ENCODE assay signal across 9 mouse cellular contexts in the genomic region with DNA sequence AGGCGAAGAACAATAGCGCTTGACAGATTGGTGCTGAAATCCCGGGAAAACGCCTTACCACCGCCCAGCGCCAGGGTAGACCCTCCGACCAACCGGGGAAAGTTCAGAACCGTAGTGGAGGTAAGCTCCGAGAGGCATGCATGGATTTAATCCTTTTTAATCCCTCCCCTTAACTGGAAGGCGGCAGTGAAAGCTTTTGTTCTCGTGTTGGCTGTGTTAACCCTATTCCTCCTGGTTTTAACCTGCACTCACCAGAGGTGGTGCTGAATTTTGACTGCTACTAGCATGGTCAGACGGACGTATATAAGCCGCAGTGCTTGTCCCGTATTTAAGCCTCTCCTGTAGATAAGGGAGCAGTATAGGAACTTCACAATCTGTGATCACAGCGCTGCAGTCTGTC.
DNase-seq lines count a peak whose midpoint lies in the region; ATAC-seq lines count a peak whose summit lies in the region.
"Had no signal": no experiment of that assay in that cellular context is flagged by ENCODE, and none has a peak within 500 bp of the region (broad histone marks: within the 10 kb centered on the region; RNA-seq: fewer than 3 reads in every experiment).

No protein-coding gene starts in this region.

- no peak overlapping the region for H3K27ac ChIP-seq in lung, embryonic 15.5 days
- H3K27ac ChIP-seq in forebrain, embryonic 14.5 days (ENCODE audit: low read depth, low read length) = no peak overlapping the region
- H3K27ac ChIP-seq in limb, embryonic 11.5 days (replicated peaks; ENCODE audit: low read depth, low read length) = no peak overlapping the region
- no peak overlapping the region for H3K27ac ChIP-seq in stomach, embryonic 16.5 days (ENCODE audit: low read length)
- H3K27ac ChIP-seq: left cerebral cortex, adult 2 months had no signal

- no peaks in the 10 kb centered on the region; the same call in 1 of the 2 replicates for H3K9me3 ChIP-seq in lung, embryonic 15.5 days
- peaks cover 2% of the 10 kb centered on the region; the same call in 1 of the 2 replicates for H3K9me3 ChIP-seq in forebrain, embryonic 14.5 days (replicated peaks; ENCODE audit: control insufficient read depth, low read length)
- peaks cover 7% of the 10 kb centered on the region; the same call in 1 of the 2 replicates for H3K9me3 ChIP-seq in limb, embryonic 11.5 days (ENCODE audit: control insufficient read depth, low read length)
- H3K9me3 ChIP-seq in stomach, embryonic 16.5 days (replicated peaks; ENCODE audit: control insufficient read depth, low read length) = 0 out of 2 replicates have a peak, but pooled peaks cover 3% of the 10 kb centered on the region

- WGBS in lung, embryonic 15.5 days = 55% methylated on average over 17 of the region's 17 CpGs
- 57% methylated on average over 17 of the region's 17 CpGs for WGBS in forebrain, embryonic 14.5 days
- WGBS in limb, embryonic 11.5 days = 54% methylated on average over 17 of the region's 17 CpGs
- 55% methylated on average over 17 of the region's 17 CpGs for WGBS in stomach, embryonic 16.5 days

- DNase-seq in lung, postnatal 4 days = no peak
- DNase-seq in forebrain, embryonic 14.5 days (ENCODE audit: low spot score) = peak; percentile 0
- DNase-seq in limb, embryonic 11.5 days (ENCODE audit: low spot score) = peak; percentile 20
- DNase-seq in spleen, postnatal 36 days (ENCODE audit: low spot score in 2 of 2) = no peak
- no peak for DNase-seq in right cerebral cortex, postnatal 25 days

- H3K4me3 ChIP-seq in lung, embryonic 15.5 days = no peak overlapping the region
- peak overlapping the region; percentile 13; the same call in 1 of the 2 replicates for H3K4me3 ChIP-seq in forebrain, embryonic 14.5 days (ENCODE audit: low read depth, low read length)
- H3K4me3 ChIP-seq in limb, embryonic 11.5 days (ENCODE audit: low read depth, low read length) = 0 out of 2 replicates have a peak overlapping the region, but pooled peaks have one; percentile 6
- H3K4me3 ChIP-seq in stomach, embryonic 16.5 days (replicated peaks; ENCODE audit: low read length) = peak overlapping the region; percentile 10; the same call in 1 of the 2 replicates
- H3K4me3 ChIP-seq: left cerebral cortex, adult 2 months; megakaryocyte, embryonic 14.5 days had no signal

- H3K4me2 ChIP-seq in lung, embryonic 15.5 days = peak overlapping the region; percentile 23; the same call in 1 of the 2 replicates
- no peak overlapping the region for H3K4me2 ChIP-seq in forebrain, embryonic 14.5 days (ENCODE audit: low read length)
- H3K4me2 ChIP-seq in limb, embryonic 11.5 days (ENCODE audit: low read depth, severe bottlenecking) = peak overlapping the region; percentile 10; the same call in 1 of the 2 replicates
- H3K4me2 ChIP-seq in stomach, embryonic 16.5 days (ENCODE audit: low read depth, low read length) = peak overlapping the region; percentile 29; the same call in 1 of the 2 replicates

- no peak for ATAC-seq in lung, embryonic 15.5 days (ENCODE audit: borderline replicate concordance, extremely low read depth, low FRiP score, low TSS enrichment)
- no peak for ATAC-seq in forebrain, embryonic 14.5 days
- no peak for ATAC-seq in limb, embryonic 11.5 days (ENCODE audit: insufficient number of reproducible peaks, low FRiP score, low TSS enrichment, low read depth)
- no peak for ATAC-seq in stomach, embryonic 16.5 days (ENCODE audit: insufficient read depth, low FRiP score)

- no peaks in the 10 kb centered on the region for H3K27me3 ChIP-seq in lung, embryonic 15.5 days
- no peaks in the 10 kb centered on the region for H3K27me3 ChIP-seq in forebrain, embryonic 14.5 days (replicated peaks; ENCODE audit: control insufficient read depth, insufficient read depth, low read length)
- H3K27me3 ChIP-seq in limb, embryonic 11.5 days (ENCODE audit: control insufficient read depth, insufficient read depth, low read length) = no peaks in the 10 kb centered on the region
- H3K27me3 ChIP-seq in stomach, embryonic 16.5 days (ENCODE audit: control insufficient read depth, insufficient read depth, low read length) = no peaks in the 10 kb centered on the region
- H3K27me3 ChIP-seq: megakaryocyte, embryonic 14.5 days had no signal

- no peaks in the 10 kb centered on the region for H3K4me1 ChIP-seq in lung, embryonic 15.5 days
- no peaks in the 10 kb centered on the region for H3K4me1 ChIP-seq in forebrain, embryonic 14.5 days (ENCODE audit: control insufficient read depth, insufficient read depth, low read length)
- no peaks in the 10 kb centered on the region for H3K4me1 ChIP-seq in limb, embryonic 11.5 days (ENCODE audit: control insufficient read depth, insufficient read depth, low read length)
- H3K4me1 ChIP-seq in stomach, embryonic 16.5 days (ENCODE audit: control insufficient read depth, insufficient read depth, low read length) = no peaks in the 10 kb centered on the region
- H3K4me1 ChIP-seq: megakaryocyte, embryonic 14.5 days had no signal

- H3K9ac ChIP-seq in lung, embryonic 15.5 days = no peak overlapping the region
- no peak overlapping the region for H3K9ac ChIP-seq in forebrain, embryonic 14.5 days (ENCODE audit: low read length)
- H3K9ac ChIP-seq in limb, embryonic 11.5 days (ENCODE audit: low read length) = no peak overlapping the region
- H3K9ac ChIP-seq in stomach, embryonic 16.5 days (ENCODE audit: low read length) = no peak overlapping the region

- no peaks in the 10 kb centered on the region for H3K36me3 ChIP-seq in lung, embryonic 15.5 days
- no peaks in the 10 kb centered on the region for H3K36me3 ChIP-seq in forebrain, embryonic 14.5 days (ENCODE audit: control insufficient read depth, insufficient read depth, low read length)
- no peaks in the 10 kb centered on the region for H3K36me3 ChIP-seq in limb, embryonic 11.5 days (ENCODE audit: control insufficient read depth, insufficient read depth, low read length)
- H3K36me3 ChIP-seq in stomach, embryonic 16.5 days (ENCODE audit: control insufficient read depth, insufficient read depth, low read length) = no peaks in the 10 kb centered on the region

Comparison
In these comparisons a context has a peak if more than half of its experiments do, and no peak if none do; other contexts are left out.
1. DNase-seq: peak in forebrain, embryonic 14.5 days (single experiment) and limb, embryonic 11.5 days (single experiment); none in lung, postnatal 4 days (0 of 2), spleen, postnatal 36 days (0 of 2) and right cerebral cortex, postnatal 25 days (single experiment).